Mouse (Mus musculus) thymus, adult 2 months (tissue): ENCODE measurements around the gene Ghitm.

Experiments used
- CTCF ChIP-seq: fragments of 200-500 bp; IDR thresholded peaks from 2 replicates; pipeline ENCODE4 v1.5.1; 2012; ENCODE audit warnings: mild to moderate bottlenecking, control low read depth, low read length, moderate library complexity, borderline replicate concordance; ENCODE audit not compliant: control insufficient read depth, poor library complexity, insufficient read depth; ENCODE audit errors: extremely low read depth
- POLR2A ChIP-seq: fragments of 200-500 bp; IDR thresholded peaks from 2 replicates; pipeline ENCODE4 v1.6.1; 2012; ENCODE audit warnings: mild to moderate bottlenecking, low read length, control low read depth, moderate library complexity; ENCODE audit not compliant: control insufficient read depth, poor library complexity, insufficient read depth; ENCODE audit errors: extremely low read depth

DNA sequence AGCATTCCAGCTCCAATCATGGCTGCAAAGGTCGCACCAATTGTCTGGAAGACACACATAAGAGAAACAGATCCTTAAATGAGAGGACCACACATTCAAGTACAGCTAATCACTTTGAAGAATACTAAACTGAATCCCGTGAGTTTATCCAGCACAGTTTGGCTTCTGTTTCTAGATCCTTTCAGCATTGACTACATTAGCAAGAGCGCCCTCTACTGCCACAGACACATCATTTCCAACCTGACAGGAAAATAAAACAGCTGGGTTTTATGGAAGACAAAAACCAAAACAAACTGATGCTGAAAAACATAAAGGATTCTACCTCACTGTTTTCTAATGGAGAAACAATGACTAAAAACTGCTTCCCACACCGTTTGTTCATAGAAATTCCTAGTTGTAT is 7.4 kb downstream of the Ghitm start:
- TF ChIP-seq CTCF (no peak), POLR2A (no peak)
